Mouse (Mus musculus) midbrain, postnatal 0 days (tissue): ENCODE data around the gene Rnf13. TPM values are rescaled to one million over a fixed set of nuclear protein-coding genes. Genes with fewer than 3 reads are reported as not detected.

Experiments
- ATAC-seq: fragments of 200-750 bp; cut with Nextera tagmentation; 2 replicates; pipeline ENCODE4 v1.8.0; 2017; ENCODE audit warnings: moderate number of reproducible peaks, mild to moderate bottlenecking, moderate TSS enrichment, moderate library complexity; ENCODE audit not compliant: low FRiP score
- DNase-seq: peaks from one replicate; pipeline ENCODE4 v3.0.0-alpha.2; 2015; ENCODE audit warnings: low spot score
- H3K27ac ChIP-seq: fragments of 300-500 bp; sonication (generic); 2 replicates; pipeline ENCODE4 v1.5.1; 2014; ENCODE audit warnings: low read depth, mild to moderate bottlenecking, low read length, mixed read lengths
- H3K27me3 ChIP-seq: fragments of 300-500 bp; sonication (generic); 2 replicates; pipeline ENCODE4 v1.6.1; 2014; ENCODE audit warnings: low read length, control low read depth, mixed read lengths; ENCODE audit not compliant: insufficient read depth
- H3K36me3 ChIP-seq: fragments of 300-500 bp; sonication (generic); 2 replicates; pipeline ENCODE4 v1.6.1; 2014; ENCODE audit warnings: low read length, control low read depth, mixed read lengths; ENCODE audit not compliant: insufficient read depth
- H3K4me1 ChIP-seq: fragments of 300-500 bp; sonication (generic); 2 replicates; pipeline ENCODE4 v1.6.1; 2014; ENCODE audit warnings: mild to moderate bottlenecking, control low read depth, antibody characterized with exemption, low read length, mixed read lengths; ENCODE audit not compliant: insufficient read depth
- H3K4me2 ChIP-seq: fragments of 300-500 bp; sonication (generic); 2 replicates; pipeline ENCODE4 v1.6.1; 2014; ENCODE audit warnings: low read depth, mild to moderate bottlenecking, low read length, mixed read lengths; ENCODE audit not compliant: poor library complexity, severe bottlenecking
- H3K4me3 ChIP-seq: fragments of 300-500 bp; sonication (generic); 2 replicates; pipeline ENCODE4 v1.5.1; 2014; ENCODE audit warnings: low read depth, mild to moderate bottlenecking, low read length, moderate library complexity
- H3K9ac ChIP-seq: fragments of 300-500 bp; sonication (generic); replicated peaks from 2 replicates; pipeline ENCODE4 v1.6.1; 2014; ENCODE audit warnings: mild to moderate bottlenecking, low read length, moderate library complexity, mixed read lengths; ENCODE audit not compliant: poor library complexity, severe bottlenecking
- H3K9me3 ChIP-seq: fragments of 300-500 bp; sonication (generic); 2 replicates; pipeline ENCODE4 v1.6.1; 2016; ENCODE audit warnings: low read length, control low read depth
- CTCF ChIP-seq: IDR thresholded peaks from 2 replicates; pipeline ENCODE4 v1.5.1; 2016; ENCODE audit warnings: antibody characterized with exemption, mild to moderate bottlenecking
- WGBS: fragments of 180-500 bp; shearing (Covaris S2); extraction: QIAGEN DNeasy Blood & Tissue Kit; methylation state at CpG from one replicate; pipeline ENCODE4 v1.1.7; 2014; 5-methylcytosine and 5-hydroxymethylcytosine counted together
- polyA plus RNA-seq: library from polyadenylated mRNA; unstranded; fragments of >200 nt; fragmentation: Nextera tagmentation; extraction: Ambion mirVana; gene quantifications from 2 replicates; pipeline ENCODE4 v1.2.1, GENCODE M21; 2015
- total RNA-seq: library from RNA; depleted of rRNA; stranded (reverse); fragments of >200 nt; gene quantifications from 2 replicates; pipeline ENCODE4 v1.2.3, GENCODE M21; 2014

The Rnf13 gene
- total and polyA plus RNA-seq, 2 experiments from 2014 or later = 56.2 to 88.2 TPM

- no peak overlapping the region for H3K27ac ChIP-seq
- ATAC-seq = no peak
- 90% methylated on average over 5 of the region's 5 CpGs for WGBS
Observed at GRCm38 (mm10) chr3:57732206-57732915, 3.5 kb upstream of the Rnf13 start.

GRCm38 (mm10) chr3:57736419-57737095, 695 bp downstream of the Rnf13 start:
- WGBS = under 1% methylated on average over 13 of the region's 13 CpGs
- no peaks in the 10 kb centered on the region for H3K27me3 ChIP-seq
- TF ChIP-seq CTCF = no peak
- H3K4me3 ChIP-seq = peak overlapping the region; percentile 73
- DNase-seq (peak; percentile 9), ATAC-seq (no peak)
- no peaks in the 10 kb centered on the region for H3K36me3 ChIP-seq
- no peaks in the 10 kb centered on the region for H3K9me3 ChIP-seq
- H3K27ac ChIP-seq = peak overlapping the region; percentile 97
- H3K4me2 ChIP-seq = peak overlapping the region; percentile 69
- H3K4me1 ChIP-seq = peaks cover 9% of the 10 kb centered on the region; the same call in 1 of the 2 replicates
- H3K9ac ChIP-seq = peak overlapping the region; percentile 81

More at GRCm38 (mm10) chr3:57732206-57732915, 3.5 kb upstream of the Rnf13 start:
- H3K9ac ChIP-seq = no peak overlapping the region
- no peaks in the 10 kb centered on the region for H3K27me3 ChIP-seq
- no peaks in the 10 kb centered on the region for H3K9me3 ChIP-seq
- no peaks in the 10 kb centered on the region for H3K36me3 ChIP-seq
- H3K4me3 ChIP-seq = no peak overlapping the region
- no peak for DNase-seq
- peaks cover 5% of the 10 kb centered on the region; the same call in 1 of the 2 replicates for H3K4me1 ChIP-seq
- no peak overlapping the region for H3K4me2 ChIP-seq
- no peak for TF ChIP-seq CTCF

GRCm38 (mm10) chr3:57739830-57740229, 4.0 kb downstream of the Rnf13 start:
- Histone ChIP-seq H3K27ac (no peak overlapping the region), H3K9ac (no peak overlapping the region), H3K4me3 (no peak overlapping the region), H3K27me3 (no peaks in the 10 kb centered on the region), H3K4me1 (peaks cover 9% of the 10 kb centered on the region; the same call in 1 of the 2 replicates), H3K4me2 (no peak overlapping the region), H3K9me3 (no peaks in the 10 kb centered on the region), H3K36me3 (no peaks in the 10 kb centered on the region)
- 95% methylated on average over 1 of the region's 1 CpGs for whole genome bisulfite sequencing
- DNase-seq = no peak
- no peak for ATAC-seq
- no peak for TF ChIP-seq CTCF

- H3K4me3 ChIP-seq = no peak overlapping the region
- no peak overlapping the region for H3K27ac ChIP-seq
- no peaks in the 10 kb centered on the region for H3K27me3 ChIP-seq
- no peaks in the 10 kb centered on the region for H3K4me1 ChIP-seq
- H3K9me3 ChIP-seq = no peaks in the 10 kb centered on the region
- 93% methylated on average over 3 of the region's 3 CpGs for WGBS
- H3K4me2 ChIP-seq = no peak overlapping the region
- no peak for TF ChIP-seq CTCF
- no peak for ATAC-seq
- H3K9ac ChIP-seq = no peak overlapping the region
- no peaks in the 10 kb centered on the region for H3K36me3 ChIP-seq
- no peak for DNase-seq
Observed at GRCm38 (mm10) chr3:57748576-57749267, 12.9 kb downstream of the Rnf13 start.

GRCm38 (mm10) chr3:57776915-57777314, 41.1 kb downstream of the Rnf13 start:
- DNase-seq = no peak
- no peak for ATAC-seq
- Histone ChIP-seq H3K4me2 (no peak overlapping the region), H3K9ac (no peak overlapping the region), H3K4me1 (no peaks in the 10 kb centered on the region), H3K27me3 (no peaks in the 10 kb centered on the region), H3K27ac (no peak overlapping the region), H3K9me3 (no peaks in the 10 kb centered on the region), H3K4me3 (no peak overlapping the region), H3K36me3 (peaks cover 2% of the 10 kb centered on the region; the same call in 1 of the 2 replicates)
- no peak for TF ChIP-seq CTCF
- 90% methylated on average over 2 of the region's 2 CpGs for WGBS

GRCm38 (mm10) chr3:57788472-57788871, 52.6 kb downstream of the Rnf13 start:
- Histone ChIP-seq H3K4me2 (no peak overlapping the region), H3K4me3 (no peak overlapping the region), H3K4me1 (no peaks in the 10 kb centered on the region), H3K36me3 (no peaks in the 10 kb centered on the region), H3K27me3 (no peaks in the 10 kb centered on the region), H3K27ac (no peak overlapping the region), H3K9ac (no peak overlapping the region), H3K9me3 (no peaks in the 10 kb centered on the region)
- DNase-seq = no peak
- 72% methylated on average over 4 of the region's 4 CpGs for WGBS
- ATAC-seq = no peak
- no peak for TF ChIP-seq CTCF
